Mouse (Mus musculus): ENCODE measurements around the gene Runx3.

Runx3 gene

DNA sequence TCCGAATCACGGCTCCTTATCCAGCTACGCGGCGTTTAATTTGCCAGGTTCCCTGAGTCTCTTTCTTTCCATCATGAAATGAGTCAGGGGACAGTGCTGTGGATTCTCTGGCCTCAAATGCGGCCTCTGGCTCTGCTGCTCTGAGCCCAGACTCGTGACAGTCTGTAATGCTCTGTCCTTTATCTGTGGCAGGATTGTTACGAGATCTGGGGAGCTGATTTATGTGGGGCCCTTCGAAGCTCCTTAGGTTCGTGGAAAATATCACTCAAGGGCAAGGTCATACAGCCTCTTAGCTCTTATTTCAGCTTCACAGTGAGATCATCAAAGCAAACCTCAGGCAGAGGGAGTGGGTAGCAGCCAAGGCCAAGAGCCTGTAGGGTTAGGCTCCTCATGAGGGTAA is 6.2 kb upstream of the Runx3 start:
- no peak for DNase-seq (ENCODE audit: low spot score in 2 of 2)

DNA sequence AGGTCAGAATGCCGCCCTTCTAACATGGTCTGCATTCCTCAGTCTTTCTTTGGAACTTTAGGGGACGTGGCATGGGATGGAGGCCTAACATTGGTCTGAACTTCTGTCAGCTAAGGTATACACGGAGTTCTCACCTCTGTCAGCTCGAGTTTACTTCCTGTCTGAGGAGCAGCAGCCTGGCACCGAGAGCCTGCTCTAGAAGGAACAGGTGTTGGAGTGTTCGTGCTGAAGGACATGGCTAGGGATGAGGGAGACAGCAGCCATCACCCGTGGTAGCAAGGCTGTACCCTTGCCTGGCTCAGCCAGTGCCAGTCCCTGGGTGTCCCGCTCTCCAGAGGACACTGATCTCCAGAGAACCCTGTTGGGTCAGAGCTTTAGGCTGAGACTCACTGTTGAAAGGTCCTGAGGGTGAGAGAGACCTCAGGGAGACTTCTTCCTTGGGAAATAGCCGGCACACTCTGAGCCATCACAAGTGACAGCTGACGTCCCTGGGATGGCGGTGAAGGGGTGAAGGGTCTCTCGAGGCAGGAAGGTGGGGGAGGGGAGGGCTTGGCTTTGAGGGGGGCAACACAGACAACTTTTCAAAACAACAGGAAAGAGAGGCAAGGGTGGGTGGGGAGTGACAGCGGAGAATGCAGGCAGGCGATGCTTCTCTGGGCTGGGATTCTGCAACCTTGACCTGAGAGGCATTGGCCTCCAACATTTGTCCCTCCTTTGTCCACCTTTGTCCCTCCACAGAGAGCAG is 4.9 kb upstream of the Runx3 start:
- DNase-seq (ENCODE audit: low spot score in 2 of 2): peak in 1 of 2 experiments; percentile 52

DNA sequence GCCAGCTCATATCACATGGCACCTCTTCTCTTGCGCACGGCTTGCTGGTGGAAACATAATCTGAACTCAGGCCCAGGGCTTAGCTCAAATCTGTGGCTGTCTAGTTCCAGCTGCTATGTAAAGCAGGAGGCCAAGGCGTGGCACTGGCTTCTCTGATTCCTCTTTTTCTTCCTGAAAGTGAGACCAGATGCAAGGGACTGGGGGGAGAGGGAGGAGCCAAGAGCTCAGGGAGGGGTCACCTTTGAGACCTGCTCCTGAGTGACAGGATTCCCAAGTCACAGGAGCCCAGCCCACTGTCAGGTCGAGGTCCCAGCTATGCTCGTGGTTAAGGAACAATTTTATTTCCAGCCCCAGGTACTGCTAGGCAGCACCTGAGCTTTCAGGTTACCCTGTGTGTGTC is 4.1 kb upstream of the Runx3 start:
- DNase-seq (ENCODE audit: low spot score in 2 of 2): no peak

DNA sequence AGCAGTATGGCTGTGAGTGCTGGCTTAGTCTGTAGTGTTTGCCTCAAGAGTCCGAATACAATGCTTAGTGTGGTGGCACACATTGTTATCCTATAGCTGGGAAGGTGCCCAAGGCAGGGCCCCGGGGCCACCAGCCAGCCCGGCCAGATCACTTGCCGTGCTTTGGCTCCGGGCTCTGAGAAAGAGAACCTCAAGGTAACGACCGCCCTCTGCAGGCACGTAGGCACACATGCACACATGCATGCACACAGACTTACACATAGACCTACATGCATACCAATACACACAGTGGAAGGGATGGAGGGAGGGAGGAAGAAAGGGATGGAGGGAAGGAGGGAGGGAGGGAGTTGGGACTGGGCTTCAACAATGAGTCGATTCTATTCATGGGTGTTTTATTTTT is 2.6 kb upstream of the Runx3 start:
- no peak for DNase-seq (ENCODE audit: low spot score in 2 of 2)

DNA sequence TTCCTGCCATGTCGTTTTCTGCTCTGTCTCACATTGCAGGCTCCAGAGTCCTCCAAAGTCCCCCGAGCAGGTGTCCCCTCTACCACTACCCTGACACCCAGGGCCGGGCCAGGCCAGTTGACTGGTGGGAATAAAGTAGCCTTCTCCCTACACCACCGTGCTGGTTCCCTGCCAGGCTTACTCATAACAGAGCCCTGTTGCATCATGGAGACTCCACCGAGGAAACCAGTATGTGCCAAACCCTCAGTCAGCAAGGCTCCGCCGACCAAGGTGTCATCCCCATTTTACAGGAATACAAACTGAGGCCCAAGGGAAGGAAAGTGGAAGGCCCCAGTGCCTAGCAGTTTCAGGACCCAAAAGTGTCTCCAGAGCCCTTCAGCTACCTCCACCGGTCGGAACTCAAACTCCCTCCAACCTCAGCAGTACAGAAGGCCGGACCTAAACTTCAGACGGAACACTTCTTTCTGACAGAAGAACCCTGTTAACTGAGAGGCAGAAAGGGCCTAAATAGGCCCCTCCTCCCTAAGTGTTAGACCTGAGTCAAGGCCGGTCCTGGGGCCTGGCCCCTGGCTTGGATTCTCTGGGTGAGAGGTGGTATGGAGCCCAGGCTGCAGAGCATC is 1.5 kb upstream of the Runx3 start:
- DNase-seq (ENCODE audit: low spot score in 2 of 2): no peak

DNA sequence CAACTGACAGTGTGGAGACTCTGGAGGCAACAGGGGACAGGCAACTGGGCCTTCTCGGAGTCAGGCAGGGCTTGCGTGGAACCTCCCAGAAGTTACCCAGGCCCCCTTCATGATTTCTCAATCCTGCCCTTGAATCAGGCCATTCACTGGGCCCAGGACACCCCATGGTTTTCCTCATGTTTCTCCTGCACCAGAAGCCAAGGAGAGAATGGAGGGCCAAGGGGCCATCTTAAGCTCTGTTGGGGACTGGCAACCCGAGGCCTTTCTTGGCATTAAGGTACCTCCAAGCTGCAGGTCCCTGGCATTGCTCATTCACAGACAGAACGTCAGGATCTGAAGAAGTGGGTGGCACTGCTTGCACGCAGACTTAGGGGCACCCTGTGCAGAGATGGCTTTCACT is 3.3 kb downstream of the Runx3 start:
- no peak for DNase-seq (ENCODE audit: low spot score in 2 of 2)

DNA sequence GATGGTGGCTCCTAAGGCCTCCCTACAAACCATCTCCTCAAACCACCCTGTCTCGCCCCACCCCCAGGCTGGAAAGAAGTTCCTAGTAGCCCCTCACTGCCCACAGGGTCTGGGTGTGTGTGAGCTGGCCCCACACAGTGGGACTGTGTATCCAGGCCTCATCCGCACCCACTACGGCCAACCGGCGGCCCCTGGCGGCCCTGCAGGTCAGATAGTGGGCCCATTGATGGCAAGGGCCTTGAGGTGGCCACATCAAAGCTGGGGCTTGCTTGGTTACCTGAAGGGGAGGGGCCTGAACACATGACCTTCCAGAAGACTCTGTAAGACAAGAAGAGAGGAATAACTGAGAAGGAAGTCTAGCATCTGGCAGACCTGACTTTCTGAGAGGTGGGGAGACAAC is 4.3 kb downstream of the Runx3 start:
- no peak for DNase-seq (ENCODE audit: low spot score in 2 of 2)

DNA sequence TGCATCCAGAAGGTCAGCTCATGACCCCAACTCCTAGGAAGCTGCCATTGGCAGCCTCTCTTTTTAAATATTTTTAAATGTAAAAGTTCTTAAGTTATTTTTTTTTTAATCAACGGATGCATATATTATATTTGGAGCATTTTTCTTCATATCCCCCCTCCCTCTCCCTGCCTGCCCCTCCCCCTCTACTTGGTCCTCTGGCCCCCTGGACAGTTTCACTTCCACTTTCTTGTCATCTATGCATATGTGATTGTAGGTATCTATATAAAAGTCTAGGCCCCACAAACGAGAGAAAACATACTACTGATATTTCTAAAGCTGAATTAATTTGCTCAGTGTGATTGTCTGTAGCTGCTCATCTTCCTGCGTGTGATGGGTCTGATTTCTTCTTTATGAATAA is 4.7 kb downstream of the Runx3 start:
- no peak for DNase-seq (ENCODE audit: low spot score in 2 of 2)

DNA sequence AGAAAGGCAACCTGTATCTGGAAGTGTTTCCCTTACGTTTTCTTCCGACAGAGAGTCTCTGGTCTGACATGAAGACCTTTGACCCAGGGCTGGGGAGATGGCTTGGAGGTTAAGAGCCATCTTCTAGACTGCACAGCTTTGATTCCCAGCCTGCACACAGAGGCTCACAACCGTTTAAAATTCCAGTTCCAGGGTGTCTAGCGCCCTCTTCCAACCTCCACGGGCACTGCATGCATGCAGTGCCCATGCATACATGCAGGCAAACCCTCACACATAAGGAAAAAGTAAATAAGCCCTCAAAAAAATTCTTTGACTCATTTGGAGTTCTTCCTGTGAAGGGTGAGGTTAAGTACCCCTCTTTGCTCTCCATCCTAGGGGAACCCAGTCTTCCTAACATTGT is 5.9 kb downstream of the Runx3 start:
- DNase-seq (ENCODE audit: low spot score in 2 of 2): no peak

DNA sequence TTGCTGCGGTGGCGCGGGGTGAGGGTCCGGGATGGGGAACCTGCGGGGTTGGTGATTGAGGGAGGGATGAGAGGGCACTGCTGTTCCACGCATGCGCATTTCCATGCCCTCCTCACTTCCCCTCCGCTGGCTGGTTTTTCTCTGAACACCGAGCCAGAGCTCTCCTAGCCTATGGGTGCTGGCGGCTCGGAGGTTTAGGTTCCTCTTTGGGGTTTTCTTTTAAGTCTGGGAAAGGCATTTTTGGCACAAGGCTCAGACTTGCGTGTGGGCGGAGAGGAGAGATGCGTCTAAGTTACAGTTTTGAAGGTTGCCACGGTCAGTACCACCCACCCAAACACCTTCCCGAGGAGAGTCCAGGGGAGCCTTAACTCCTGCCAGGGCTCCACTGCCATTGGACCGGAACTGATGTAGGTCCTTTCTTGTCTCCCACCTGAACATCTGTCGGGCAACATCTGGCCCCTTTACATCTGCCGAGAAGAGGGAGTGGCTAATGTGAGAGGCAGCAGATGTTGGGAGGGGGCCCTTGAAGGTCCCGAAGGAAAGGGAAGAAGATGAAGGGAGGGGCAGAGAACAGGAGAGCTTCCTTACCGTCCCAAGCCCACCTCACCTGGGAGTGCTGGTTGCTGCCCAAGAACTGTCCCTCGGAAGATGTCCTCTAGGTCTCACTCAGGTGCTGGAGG is 8.5 kb downstream of the Runx3 start:
- DNase-seq (ENCODE audit: low spot score in 2 of 2): peak; percentile 51 to 62

DNA sequence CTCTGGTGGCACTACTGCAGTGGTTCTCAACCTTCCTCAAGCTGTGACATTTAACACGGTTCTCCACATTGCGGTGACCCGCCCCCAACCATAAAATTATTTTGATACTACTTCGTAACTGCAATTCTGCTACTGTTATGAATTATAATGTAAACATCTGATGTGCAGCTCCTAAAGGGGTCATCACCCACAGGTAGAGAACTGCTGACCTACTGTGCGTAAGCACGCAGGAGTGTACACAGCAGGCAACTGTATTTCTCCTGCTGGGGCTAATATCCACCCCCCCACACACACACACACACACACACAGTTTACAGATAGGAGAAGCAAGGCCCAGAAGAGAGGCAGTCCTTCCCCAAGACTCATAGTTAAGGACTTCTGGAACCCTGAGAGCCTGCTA is 9.7 kb downstream of the Runx3 start:
- no peak for DNase-seq (ENCODE audit: low spot score in 2 of 2)

DNA sequence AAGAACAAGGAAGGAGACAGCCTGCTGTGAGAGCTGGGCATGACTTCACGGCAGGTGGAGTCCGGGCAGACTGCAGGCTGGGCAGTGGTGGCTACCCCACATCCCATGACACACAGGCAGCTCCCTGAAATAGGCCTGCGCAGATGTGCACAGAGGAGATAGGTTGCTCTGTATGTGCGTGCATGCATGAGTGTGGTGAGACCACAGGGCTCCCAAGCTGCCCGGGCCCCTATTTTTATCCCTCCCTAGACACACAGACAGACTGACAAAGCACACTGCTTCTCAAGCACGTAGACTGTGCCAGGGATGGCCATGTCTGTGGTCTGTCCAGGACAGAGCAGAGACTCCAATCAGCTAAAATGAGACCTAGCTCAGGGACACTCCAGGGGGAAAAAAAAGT is 10.7 kb downstream of the Runx3 start:
- DNase-seq (ENCODE audit: low spot score in 2 of 2): no peak

DNA sequence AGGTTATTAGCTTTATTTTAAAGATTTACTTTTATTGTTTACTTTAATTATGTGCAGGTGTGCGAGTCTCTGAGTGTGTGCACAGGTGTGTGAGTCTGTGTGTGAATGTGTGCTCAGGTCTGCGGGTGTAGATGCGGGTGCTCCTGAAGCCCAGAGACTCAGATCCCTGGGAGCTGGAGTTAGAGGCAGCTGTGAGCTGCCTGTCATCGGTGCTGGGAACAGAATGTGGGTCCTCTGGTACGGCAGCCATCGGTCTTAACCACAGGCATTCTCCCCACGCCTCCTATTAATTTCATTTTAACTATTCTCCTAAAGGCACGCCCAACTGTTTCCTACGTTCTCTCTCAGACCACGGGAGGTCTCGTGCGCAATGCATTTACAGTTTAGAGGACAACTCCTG is 12.3 kb downstream of the Runx3 start:
- DNase-seq (ENCODE audit: low spot score in 2 of 2): no peak

DNA sequence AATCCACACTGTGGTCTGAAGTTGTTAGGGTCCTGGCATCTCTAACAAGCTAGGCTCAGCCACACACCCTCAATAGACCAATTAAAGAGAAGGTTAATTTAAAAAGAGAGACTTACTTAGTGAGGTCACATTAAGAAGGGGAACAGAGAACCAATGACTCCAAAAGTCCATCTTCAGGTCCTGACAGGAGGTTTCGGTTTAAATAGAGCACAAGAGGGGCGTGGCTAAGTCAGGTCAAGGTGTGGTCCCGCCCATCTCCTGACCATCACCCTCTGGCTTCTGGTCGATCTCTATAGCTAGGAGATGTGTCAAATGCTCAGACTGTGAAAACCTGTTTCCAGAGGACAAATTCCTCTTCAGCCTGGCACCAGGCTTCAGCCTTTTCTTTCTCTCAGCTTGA is 13.3 kb downstream of the Runx3 start:
- DNase-seq (ENCODE audit: low spot score in 2 of 2): no peak

DNA sequence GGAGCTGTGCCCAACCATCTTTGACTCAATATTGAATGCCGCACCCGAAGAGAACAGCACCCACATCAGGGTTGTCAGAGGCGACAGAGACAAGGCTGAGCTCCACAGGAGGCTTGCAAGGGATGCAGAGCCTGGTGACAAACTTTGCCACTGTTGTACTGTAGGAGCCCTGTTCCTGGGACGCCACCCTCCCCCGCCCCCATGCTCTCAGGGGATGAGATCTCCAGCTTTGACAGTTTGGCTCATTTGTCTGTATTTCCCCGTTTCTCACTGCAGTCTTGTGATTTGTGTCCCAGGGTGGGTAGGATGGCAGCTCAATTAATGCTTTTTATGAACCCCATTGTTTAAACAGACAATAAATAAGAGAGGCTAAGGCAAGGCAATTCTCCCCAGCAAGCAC is 14.9 kb downstream of the Runx3 start:
- DNase-seq (ENCODE audit: low spot score in 2 of 2): no peak

DNA sequence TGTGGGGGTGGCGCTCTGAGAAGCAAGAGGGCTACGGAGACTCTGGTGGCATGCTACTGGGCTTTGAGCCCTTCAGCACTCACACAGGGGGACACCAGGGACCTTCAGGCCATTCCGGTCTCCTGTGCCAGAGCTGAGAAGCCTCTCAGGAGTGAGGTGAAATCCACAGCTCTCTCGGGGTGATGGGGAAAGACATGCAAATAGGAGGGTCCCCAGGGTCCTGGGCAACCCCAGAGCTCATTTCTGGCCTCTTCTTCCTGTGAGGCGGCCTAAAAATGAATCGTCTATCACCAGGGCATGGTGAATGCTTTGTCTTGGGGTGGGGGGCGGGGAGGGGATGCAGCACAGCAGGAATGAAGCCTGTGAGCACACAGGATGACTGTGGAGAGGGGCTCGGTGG is 15.8 kb downstream of the Runx3 start:
- DNase-seq (ENCODE audit: low spot score in 2 of 2): no peak

DNA sequence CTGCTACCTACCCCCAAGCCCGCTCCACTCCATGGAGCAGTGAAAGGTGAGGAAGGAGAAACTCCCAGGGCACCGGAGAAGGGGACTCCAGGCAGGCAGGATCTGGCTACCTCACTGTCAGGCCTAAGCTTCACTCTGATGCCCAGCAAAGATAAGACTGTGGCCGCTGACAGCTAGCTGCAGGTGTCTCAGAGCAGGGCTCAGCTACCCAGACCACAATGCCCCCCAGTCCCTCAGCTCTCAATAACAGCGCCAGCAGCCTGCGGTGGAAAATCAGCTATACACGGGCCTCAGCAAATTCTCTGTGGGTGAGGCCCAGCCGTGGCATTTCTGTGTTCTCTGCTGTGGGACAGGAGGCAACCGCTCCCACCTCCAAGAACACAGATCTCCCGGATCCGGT is 16.2 kb downstream of the Runx3 start:
- DNase-seq (ENCODE audit: low spot score in 2 of 2): no peak

DNA sequence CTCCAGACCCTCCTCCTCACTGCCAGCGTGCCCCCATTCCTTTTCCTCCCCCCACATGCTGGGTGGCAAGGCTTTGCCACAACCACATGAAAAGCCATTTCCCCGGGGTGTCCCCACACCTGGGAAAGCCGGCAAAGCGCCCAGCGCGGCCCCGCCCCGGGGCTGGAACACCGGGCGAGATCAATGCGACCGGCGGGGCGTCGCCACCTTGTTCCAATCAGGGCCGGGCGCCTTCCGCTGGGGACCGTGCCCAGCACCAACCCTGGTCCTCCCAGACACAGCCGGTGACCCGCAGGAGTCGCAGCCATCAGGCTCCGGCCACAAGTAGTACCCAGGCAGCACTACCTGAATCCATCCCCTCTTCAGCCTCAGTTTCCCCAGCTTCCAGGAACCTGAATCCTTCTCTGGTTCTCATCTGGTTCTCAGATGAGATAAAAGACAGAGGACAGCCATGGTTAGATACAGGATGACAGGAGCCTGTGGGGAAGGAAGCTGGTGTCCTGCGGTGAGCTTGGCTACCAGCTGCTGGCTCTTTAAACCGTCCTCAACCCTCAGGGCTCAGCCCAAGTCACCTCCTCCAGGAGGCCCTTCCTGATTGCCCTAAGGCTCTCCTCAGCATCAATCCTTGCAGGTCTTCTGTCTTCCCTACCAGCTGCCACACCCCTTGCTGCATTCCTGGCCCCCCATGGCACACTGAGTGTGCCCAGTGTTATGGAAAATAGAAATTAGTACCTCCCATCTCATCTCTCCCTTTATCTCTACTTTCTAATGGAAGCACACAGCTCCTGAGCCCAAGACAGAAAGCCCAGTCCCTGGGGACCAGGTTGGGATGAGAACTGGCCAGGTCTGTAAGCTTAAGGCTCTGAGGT is 20.4 kb downstream of the Runx3 start:
- no peak for DNase-seq (ENCODE audit: low spot score in 2 of 2)

DNA sequence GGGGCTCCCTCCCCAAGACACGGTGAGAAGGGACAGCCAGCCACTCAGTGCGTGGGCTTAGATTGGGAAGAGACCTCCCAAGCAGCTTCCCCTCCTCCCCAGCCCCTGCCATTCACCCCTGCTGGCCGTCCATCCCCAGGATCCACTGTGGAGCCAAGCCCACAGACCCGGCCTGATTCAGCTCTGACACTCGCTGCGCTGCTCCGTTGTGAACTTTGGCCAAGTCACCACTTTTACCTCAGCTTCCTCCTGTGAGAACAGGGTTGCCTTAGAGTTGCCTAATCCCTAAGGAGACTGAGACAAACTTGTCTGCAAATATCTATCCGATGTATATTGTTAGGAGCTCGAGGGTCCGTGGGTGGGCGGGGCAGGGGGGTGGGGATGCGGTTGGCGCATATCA is 21.3 kb downstream of the Runx3 start:
- no peak for DNase-seq (ENCODE audit: low spot score in 2 of 2)

DNA sequence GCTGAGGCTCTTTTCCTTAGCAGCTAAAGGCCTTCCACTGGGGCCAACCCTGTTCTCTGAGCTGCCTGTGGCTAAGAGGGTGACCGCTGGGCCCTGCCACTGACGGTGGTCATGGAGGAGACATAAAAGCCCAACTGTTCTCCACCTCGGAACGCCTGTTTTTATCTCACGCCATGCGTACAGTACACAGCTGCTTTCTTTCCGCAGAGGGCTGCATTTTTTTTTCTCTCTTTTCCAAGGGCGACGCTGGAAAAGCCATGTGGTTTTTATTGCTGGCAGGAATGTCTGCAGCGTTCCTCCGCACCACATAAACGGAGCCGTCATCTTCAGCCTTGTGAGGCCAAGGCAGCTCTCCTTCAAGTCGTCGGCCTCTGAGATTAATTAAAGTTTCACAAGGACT is 26.3 kb downstream of the Runx3 start:
- no peak for DNase-seq (ENCODE audit: low spot score in 2 of 2)

DNA sequence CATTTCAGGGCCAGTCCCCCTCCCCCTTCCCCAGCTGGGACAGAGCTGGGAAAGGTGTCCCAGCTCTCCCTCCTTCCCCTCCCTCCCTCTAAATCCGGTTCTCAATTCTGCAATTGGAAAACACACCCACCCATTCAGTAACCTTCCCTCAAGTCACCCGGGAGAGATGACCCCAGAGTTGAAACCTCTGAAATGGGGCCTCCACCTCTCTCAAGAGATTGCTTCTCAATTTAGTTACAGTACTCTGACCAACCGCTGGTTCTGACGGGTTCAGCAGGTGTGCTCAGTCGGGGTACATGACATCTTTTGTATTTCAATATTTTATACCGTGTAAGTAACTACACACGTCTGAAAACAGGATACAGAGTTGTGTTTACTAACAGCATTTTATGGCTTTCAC is 28.2 kb downstream of the Runx3 start:
- DNase-seq (ENCODE audit: low spot score in 2 of 2): no peak

DNA sequence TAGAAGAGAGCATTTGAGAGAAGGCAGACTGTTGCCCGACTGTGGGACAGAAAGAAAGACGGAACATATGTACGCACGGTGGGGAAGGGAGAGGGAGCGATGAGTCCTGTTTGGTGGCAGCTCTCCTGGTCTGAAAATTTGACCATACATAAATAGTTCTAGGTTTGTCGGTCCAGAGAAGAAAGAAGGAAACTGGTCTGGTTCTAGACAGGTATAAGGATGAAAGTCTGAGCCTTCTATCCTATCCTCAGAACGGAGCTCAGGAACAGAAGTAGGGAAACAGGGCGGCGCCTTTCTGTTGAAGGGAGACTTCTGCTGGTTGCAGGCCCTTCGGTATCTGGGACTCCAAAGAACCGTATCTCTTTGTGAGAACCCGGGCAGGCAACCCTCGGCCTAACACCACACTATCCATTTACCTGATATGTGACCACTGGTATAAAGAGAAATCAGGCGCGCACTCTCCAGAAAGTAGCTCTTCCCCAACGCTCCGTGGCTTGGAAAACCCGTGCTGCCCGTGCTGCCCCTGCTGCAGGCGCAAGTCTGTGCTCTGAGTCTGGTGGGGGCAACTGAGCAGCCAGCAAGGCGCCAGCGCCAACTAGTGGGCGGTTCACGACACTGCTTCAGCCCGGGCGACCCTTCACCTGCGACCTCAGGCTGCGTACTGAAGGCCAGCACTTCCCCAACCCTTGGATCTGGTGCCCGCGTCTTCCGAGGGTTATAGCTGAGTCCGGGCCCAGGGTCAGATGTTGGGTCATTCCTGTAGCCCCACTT is 29.8 kb downstream of the Runx3 start:
- DNase-seq (ENCODE audit: low spot score in 2 of 2): peak; percentile 78 to 95

Data from thymus, postnatal 10 days (tissue).